Mouse (Mus musculus) ovary, adult 2 months (tissue): ENCODE data around the gene Cldn14. TPM values are rescaled to one million over a fixed set of nuclear protein-coding genes. Genes with fewer than 3 reads are reported as not detected.

Source experiments
- polyA plus RNA-seq: library from polyadenylated mRNA; depleted of rRNA; stranded (reverse); fragments of >200 nt; gene quantifications from 2 replicates; pipeline ENCODE4 v1.2.3, GENCODE M21; 2012; rRNA removed

The Cldn14 gene
- 0.23 TPM in 1 of 2 replicates, not detected in the other for polyA plus RNA-seq

DNA sequence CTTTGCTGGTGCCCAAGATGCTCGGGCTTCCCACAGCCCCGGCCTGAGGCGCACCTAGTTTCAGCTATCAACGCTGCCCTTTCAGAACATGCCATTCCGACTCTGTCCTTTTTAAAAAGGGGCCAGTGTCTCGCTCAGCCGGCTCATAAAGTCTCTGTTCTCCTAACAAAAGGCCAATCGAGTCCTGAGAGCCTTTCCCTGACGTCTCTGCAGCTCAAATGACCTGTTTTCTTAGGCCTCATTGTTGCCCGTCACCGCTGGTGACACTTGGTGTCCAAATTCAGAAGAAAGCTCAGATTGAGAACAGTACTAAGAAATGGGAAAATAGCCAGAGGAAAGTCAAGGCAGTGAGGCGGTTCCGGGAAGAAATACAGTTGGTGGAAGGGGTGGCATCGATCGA is at the start of gene Cldn14:
Gene Cldn14 (minus strand): TSS at position 101 of the 400 bp plus-strand sequence.

DNA sequence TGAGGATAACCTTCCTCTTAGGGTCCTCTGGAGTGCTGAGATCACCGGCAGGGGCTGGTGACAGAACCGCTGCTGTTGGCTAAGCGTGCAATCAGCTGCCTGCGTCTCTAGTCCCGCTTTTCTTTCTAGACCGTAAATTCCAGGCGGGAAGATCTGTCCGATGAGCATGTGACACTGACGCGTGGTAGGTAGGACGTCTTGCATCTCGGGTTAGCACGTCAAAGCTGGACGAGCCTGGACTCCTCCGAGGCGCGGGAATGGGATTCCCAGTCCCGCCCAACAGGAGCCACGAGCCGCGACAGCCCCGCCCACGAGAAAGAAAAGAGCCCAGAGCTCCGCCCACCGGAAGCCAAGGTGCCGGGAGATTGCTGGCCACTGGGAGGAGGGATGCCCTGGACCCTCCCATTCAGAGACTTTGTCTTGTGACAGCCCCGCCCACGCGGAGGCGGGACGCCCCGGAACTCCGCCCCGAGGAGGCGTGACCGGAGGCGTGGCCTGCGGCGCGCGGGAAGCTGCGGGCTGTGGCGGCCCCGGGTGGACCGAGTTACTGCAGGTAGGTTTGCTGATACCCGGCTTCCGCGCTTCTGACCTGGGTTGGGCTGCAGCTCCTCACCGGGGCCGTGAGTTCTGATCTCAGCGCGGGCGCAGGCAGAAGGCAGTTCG is 125.1 kb downstream of the Cldn14 start, which contains the start of gene Chaf1b:
Gene Chaf1b (plus strand): TSS at position 479 of the 663 bp plus-strand sequence.

Other genes starting within 250 kb of the Cldn14 start
- 6.0 and 6.2 TPM in 2 replicates for gene Morc3, start 176.7 kb downstream of the Cldn14 start, polyA plus RNA-seq
- gene Chaf1b, start 124.9 kb downstream of the Cldn14 start, polyA plus RNA-seq: 4.7 and 8.5 TPM in 2 replicates
- 0.05 TPM in 2 replicates for gene Sim2, start 76.1 kb upstream of the Cldn14 start, polyA plus RNA-seq